12 mouse cellular contexts compared by ENCODE assay signal in genomic region chr10:120420971-120421629, GRCm38 (mm10). TPM values are rescaled to one million over a fixed set of nuclear protein-coding genes. Genes with fewer than 3 reads are reported as not detected.
A peak's percentile ranks its signal among the peaks of the same experiment; 100 is the strongest.
DNase-seq lines count a peak whose midpoint lies in the region; ATAC-seq lines count a peak whose summit lies in the region.
"Had no signal": no experiment of that assay in that cellular context is flagged by ENCODE, and none has a peak within 500 bp of the region (broad histone marks: within the 10 kb centered on the region; RNA-seq: fewer than 3 reads in every experiment).

No protein-coding gene starts in this region.

- H3K4me1 ChIP-seq in kidney, embryonic 14.5 days (ENCODE audit: control insufficient read depth, insufficient read depth, low read length), result peaks cover 77% of the 10 kb centered on the region
- peaks cover 96% of the 10 kb centered on the region for H3K4me1 ChIP-seq in limb, embryonic 10.5 days

- H3K9me3 ChIP-seq in kidney, embryonic 14.5 days (ENCODE audit: control insufficient read depth, low read length), result no peaks in the 10 kb centered on the region
- no peaks in the 10 kb centered on the region for H3K9me3 ChIP-seq in limb, embryonic 10.5 days (replicated peaks)
- H3K9me3 ChIP-seq: hindbrain, embryonic 13.5 days had no signal

- no peak overlapping the region for H3K4me3 ChIP-seq in kidney, embryonic 14.5 days (ENCODE audit: low read length)
- no peak overlapping the region for H3K4me3 ChIP-seq in limb, embryonic 10.5 days
- H3K4me3 ChIP-seq: hindbrain, embryonic 13.5 days had no signal

- ATAC-seq in kidney, embryonic 14.5 days (ENCODE audit: low FRiP score, low TSS enrichment), result peak; percentile 94

- H3K36me3 ChIP-seq in kidney, embryonic 14.5 days (ENCODE audit: control insufficient read depth, insufficient read depth, low read length), result peaks cover 7% of the 10 kb centered on the region; the same call in 1 of the 2 replicates
- peaks cover 62% of the 10 kb centered on the region for H3K36me3 ChIP-seq in limb, embryonic 10.5 days
- H3K36me3 ChIP-seq: G1E; hindbrain, embryonic 13.5 days had no signal

- H3K27ac ChIP-seq in kidney, embryonic 14.5 days (ENCODE audit: low read depth, low read length), result peak overlapping the region; percentile 74
- H3K27ac ChIP-seq in limb, embryonic 10.5 days, result peak overlapping the region; percentile 83

- H3K9ac ChIP-seq in kidney, embryonic 14.5 days (ENCODE audit: low read depth, low read length), result no peak overlapping the region
- H3K9ac ChIP-seq: hindbrain, embryonic 13.5 days had no signal

- no peak overlapping the region for H3K4me2 ChIP-seq in kidney, embryonic 14.5 days (replicated peaks; ENCODE audit: low read depth, low read length)
- H3K4me2 ChIP-seq: hindbrain, embryonic 13.5 days had no signal

- WGBS in kidney, embryonic 14.5 days, result 8% methylated on average over 15 of the region's 15 CpGs
- whole genome bisulfite sequencing in limb, embryonic 10.5 days, result 32% methylated on average over 15 of the region's 15 CpGs

- no peaks in the 10 kb centered on the region for H3K27me3 ChIP-seq in kidney, embryonic 14.5 days (ENCODE audit: control insufficient read depth, insufficient read depth, low read length)
- H3K27me3 ChIP-seq in limb, embryonic 10.5 days (ENCODE audit: low read depth, poor library complexity, severe bottlenecking), result no peaks in the 10 kb centered on the region
- H3K27me3 ChIP-seq: hindbrain, embryonic 13.5 days had no signal

- DNase-seq in adrenal gland, adult 2 months, result peak; percentile 58
- DNase-seq in adrenal gland, postnatal 4 days (ENCODE audit: low spot score in 2 of 2), result no peak
- DNase-seq in kidney, postnatal 36 days, result no peak
- peak; percentile 64 for DNase-seq in embryo, embryonic 11 days
- no peak for DNase-seq in limb, embryonic 10.5 days (ENCODE audit: low spot score)
- no peak for DNase-seq in cerebellum, postnatal 10 days
- no peak for DNase-seq in layer of hippocampus, adult 9-10 months (ENCODE audit: low spot score)
- DNase-seq: cerebellum, adult 9-11 months had no signal

RNA-seq across cellular contexts. Expression of gene Hmga2, which starts 55.2 kb away (rescaled TPM):
- total RNA-seq in adrenal gland, adult 2 months (2021), result 1 to 10 TPM; 3.2 to 4.6 TPM
- 0.70 and 0.88 TPM in 2 replicates for polyA plus RNA-seq in adrenal gland, adult 2 months (2012; rRNA removed)
- total RNA-seq in adrenal gland, postnatal 4 days (2021), result 10 to 100 TPM; 13.8 to 14.4 TPM
- 54.3 and 80.2 TPM in 2 replicates for polyA plus RNA-seq in kidney, embryonic 14.5 days (2014; fragmentation: Nextera tagmentation; extraction: Ambion mirVana)
- polyA plus RNA-seq in limb, embryonic 10.5 days (2016; fragmentation: Nextera tagmentation; extraction: Ambion mirVana), result 129 and 160 TPM in 2 replicates
- polyA plus RNA-seq: G1E; lung, adult 2 months had no signal

Comparison
In these comparisons a context has a peak if more than half of its experiments do, and no peak if none do; other contexts are left out.
1. DNase-seq: peak in adrenal gland, adult 2 months (single experiment) and embryo, embryonic 11 days (single experiment); none in adrenal gland, postnatal 4 days (0 of 2), kidney, postnatal 36 days (0 of 2), limb, embryonic 10.5 days (single experiment), cerebellum, postnatal 10 days (0 of 2) and layer of hippocampus, adult 9-10 months (single experiment).
2. RNA of gene Hmga2, which starts 55.2 kb away (polyA plus RNA-seq): 129 to 160 TPM in limb, embryonic 10.5 days and 54.3 to 80.2 TPM in kidney, embryonic 14.5 days; 0.70 to 0.88 TPM in adrenal gland, adult 2 months; every median in the first group is over 10 times any median in the second.